Mouse (Mus musculus) forebrain, postnatal 0 days (tissue): ENCODE results near the gene Zfp345. TPM values are rescaled to one million over a fixed set of nuclear protein-coding genes. Genes with fewer than 3 reads are reported as not detected.

Experiments used
- polyA plus RNA-seq: library from polyadenylated mRNA; unstranded; fragments of >200 nt; fragmentation: Nextera tagmentation; extraction: Ambion mirVana; gene quantifications from 2 replicates; pipeline ENCODE4 v1.2.1, GENCODE M21; 2015
- total RNA-seq: library from RNA; depleted of rRNA; stranded (reverse); fragments of >200 nt; gene quantifications from 2 replicates; pipeline ENCODE4 v1.2.3, GENCODE M21; 2014; rRNA removed

Zfp345 gene
- total and polyA plus RNA-seq, 2 experiments from 2014 or later = 0.05 TPM; not detected in 1

Other genes with a start within 250 kb of the Zfp345 start
- gene Gm21994, start 229.5 kb downstream of the Zfp345 start, total RNA-seq = 0.90 and 4.5 TPM in 2 replicates
- 2.0 and 2.1 TPM in 2 replicates for gene Gm21994, start 229.5 kb downstream of the Zfp345 start, polyA plus RNA-seq
- gene Gm14124, start 227.6 kb downstream of the Zfp345 start, total RNA-seq = 0.08 and 0.62 TPM in 2 replicates
- not detected in 2 replicates for gene Gm14124, start 227.6 kb downstream of the Zfp345 start, polyA plus RNA-seq
- 4.7 TPM in 1 of 2 replicates, not detected in the other for gene Gm10130, start 161.4 kb downstream of the Zfp345 start, total RNA-seq
- gene Gm10130, start 161.4 kb downstream of the Zfp345 start, polyA plus RNA-seq = 1.4 and 1.5 TPM in 2 replicates
- gene 3300002I08Rik, start 122.3 kb downstream of the Zfp345 start, total RNA-seq = 18.3 and 21.6 TPM in 2 replicates
- 10.4 and 11.0 TPM in 2 replicates for gene 3300002I08Rik, start 122.3 kb downstream of the Zfp345 start, polyA plus RNA-seq
- 6.6 and 7.4 TPM in 2 replicates for gene Zfp442, start 33.6 kb downstream of the Zfp345 start, total RNA-seq
- 3.2 and 4.5 TPM in 2 replicates for gene Zfp442, start 33.6 kb downstream of the Zfp345 start, polyA plus RNA-seq
- gene Cst7, start 85.3 kb upstream of the Zfp345 start, total RNA-seq = not detected in 2 replicates
- gene Cst7, start 85.3 kb upstream of the Zfp345 start, polyA plus RNA-seq = 0.29 and 0.31 TPM in 2 replicates
- gene Apmap, start 123.5 kb upstream of the Zfp345 start, total RNA-seq = 40.9 and 43.0 TPM in 2 replicates
- gene Apmap, start 123.5 kb upstream of the Zfp345 start, polyA plus RNA-seq = 53.5 and 56.1 TPM in 2 replicates
- 16.9 and 17.8 TPM in 2 replicates for gene Acss1, start 183.4 kb upstream of the Zfp345 start, total RNA-seq
- gene Acss1, start 183.4 kb upstream of the Zfp345 start, polyA plus RNA-seq = 8.2 and 14.1 TPM in 2 replicates
- gene Vsx1, start 204.3 kb upstream of the Zfp345 start, total RNA-seq = not detected in 2 replicates
- 0.06 and 0.13 TPM in 2 replicates for gene Vsx1, start 204.3 kb upstream of the Zfp345 start, polyA plus RNA-seq